Mouse (Mus musculus) ovary, postnatal 14 days (tissue): ENCODE data around the gene Serpinb9b.

Source experiments
- DNase-seq: peaks from one replicate; pipeline ENCODE4 v3.0.0; 2022; ENCODE audit warnings: low spot score

Gene Serpinb9b

GRCm38 (mm10) chr13:33047234-33047633, 20.0 kb downstream of the Serpinb9b start:
- no peak for DNase-seq

GRCm38 (mm10) chr13:33048187-33048586, 21.0 kb downstream of the Serpinb9b start:
- DNase-seq: no peak

DNA sequence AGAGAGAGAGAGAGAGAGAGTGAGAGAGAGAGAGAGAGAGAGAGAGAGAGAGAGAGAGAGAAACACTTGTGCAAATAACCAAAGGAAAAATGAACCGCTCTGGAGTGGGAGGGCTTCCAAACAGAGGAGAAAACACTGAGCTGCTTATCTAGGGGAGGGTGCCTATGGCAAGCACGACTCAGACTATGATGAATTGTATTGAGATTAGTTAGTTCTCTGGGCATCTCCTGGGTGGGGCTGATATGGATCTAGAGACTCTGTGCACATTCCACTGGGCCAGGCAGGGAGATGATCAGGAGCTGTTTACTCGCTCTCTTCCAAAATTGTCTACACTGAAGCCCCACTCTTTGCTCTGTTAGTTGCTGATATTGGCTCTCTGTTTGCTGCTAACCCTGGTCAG, 24.5 kb downstream of the Serpinb9b start:
- DNase-seq: no peak

GRCm38 (mm10) chr13:33063048-33063447, 35.8 kb downstream of the Serpinb9b start:
- DNase-seq: no peak

DNA sequence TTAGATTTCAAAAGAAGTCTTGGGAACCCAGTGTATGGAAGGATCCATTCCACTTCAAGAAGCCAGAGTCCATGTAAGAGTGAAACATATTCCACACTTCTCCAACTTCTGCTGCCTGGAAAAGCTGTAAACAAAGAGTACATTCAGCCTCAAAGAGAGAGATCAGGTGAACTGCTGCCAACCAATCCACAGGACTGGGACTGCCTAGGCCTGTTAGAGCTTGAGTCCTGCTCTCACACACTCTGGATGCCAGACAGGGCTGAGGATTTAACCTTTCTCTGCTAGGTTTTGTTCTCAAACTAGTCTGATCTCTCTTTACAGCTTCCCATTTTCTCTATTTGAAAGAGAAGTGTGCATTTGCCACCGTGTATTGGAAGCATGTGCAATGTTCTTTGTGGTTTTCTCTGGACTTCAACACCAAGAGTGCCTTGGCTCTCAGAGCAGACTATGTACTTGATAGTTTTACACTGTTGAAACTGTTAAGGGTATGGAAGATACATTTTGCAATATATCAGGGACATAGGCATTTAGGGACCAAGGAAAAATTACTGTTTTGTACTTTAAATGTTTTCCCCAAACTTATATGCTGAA, 40.3 kb downstream of the Serpinb9b start:
- DNase-seq: no peak

GRCm38 (mm10) chr13:33068164-33068563, 40.9 kb downstream of the Serpinb9b start:
- DNase-seq: no peak

- DNase-seq: no peak
These were observed 44.6 kb downstream of the Serpinb9b start for GRCm38 (mm10) chr13:33071776-33072175.

GRCm38 (mm10) chr13:33074029-33074428, 46.8 kb downstream of the Serpinb9b start:
- DNase-seq: no peak

DNA sequence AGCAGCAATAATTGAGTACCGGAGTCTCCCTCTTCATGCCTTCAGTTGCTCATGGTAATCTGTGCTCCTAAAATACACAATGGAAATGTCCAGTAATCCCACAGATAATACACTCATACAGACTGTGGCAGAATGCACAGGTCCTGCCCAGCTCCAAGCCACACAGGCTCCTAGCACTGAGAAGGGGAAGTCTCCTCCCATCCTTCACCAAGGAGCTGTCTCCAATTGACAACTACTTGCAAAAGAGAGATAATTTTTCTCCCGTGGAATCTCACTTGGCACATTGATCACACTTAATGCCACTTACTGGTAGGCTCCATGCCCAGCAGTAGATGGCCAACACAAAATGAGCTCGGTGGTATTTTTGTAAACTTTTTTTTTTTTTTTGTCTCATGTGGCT, 49.0 kb downstream of the Serpinb9b start:
- DNase-seq: no peak

DNA sequence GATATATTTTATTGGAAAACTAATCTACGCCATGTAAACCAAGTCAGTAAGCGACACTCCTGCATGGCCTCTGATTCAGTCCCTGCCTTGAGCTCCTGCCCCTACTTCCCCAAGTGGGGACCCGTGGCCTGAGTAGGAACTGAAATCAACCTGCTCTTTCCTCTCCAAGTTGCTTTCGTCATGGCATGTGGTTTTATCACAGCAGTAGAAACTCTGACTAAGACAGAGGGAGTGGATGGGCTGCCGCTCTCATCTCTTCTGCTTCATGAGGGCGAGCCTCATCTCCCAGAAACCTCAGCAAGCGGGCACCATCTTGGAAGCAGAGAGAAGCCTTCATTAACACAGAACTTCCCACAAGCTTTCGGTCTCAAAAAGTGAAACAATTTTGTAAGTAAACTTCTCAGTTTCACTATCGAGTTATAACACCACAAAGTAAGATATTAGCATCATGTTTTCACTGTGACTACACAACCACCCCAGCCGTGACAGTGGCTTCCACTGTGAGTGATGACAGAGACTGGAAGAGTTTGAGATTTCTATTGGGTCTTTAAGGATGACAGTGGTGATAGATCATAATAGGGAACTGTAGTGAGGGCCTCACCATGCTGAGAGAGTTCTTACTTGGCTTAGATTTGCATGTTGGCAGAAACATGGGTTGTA, 49.9 kb downstream of the Serpinb9b start:
- no peak for DNase-seq

DNA sequence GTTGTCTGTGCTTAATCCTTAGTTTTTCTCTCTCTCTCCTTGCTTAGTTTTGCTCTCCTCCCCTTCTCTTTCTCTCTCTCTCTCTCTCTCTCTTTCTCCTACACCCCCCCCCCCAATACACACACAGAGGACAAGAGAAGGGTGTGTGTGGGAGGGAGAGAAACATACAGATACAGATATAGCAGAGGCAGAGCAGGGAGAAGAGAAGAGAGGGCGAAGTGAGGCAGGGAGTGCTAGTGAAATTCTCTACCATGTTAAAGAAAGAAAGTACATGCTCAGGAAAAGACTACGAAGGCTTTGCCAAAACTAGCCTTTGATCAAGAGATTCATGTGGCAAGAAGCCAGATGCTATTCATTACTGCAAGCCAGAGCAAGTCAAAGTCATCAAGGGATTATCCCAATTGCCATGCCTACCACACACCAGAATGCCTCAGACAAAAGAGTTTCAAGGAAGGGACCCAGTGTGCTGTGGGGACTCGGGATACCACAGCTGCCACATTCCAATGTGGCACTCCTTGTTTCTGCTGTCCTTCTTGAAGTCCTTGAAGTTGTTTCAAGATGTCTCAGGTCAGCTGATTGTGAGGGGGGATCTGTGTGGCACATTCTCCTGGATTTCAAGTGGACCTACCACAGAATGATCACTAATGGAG, 51.0 kb downstream of the Serpinb9b start, which contains the start of gene Serpinb1b:
Gene Serpinb1b (plus strand): TSS at position 520 of the 650 bp plus-strand sequence.
- no peak for DNase-seq

DNA sequence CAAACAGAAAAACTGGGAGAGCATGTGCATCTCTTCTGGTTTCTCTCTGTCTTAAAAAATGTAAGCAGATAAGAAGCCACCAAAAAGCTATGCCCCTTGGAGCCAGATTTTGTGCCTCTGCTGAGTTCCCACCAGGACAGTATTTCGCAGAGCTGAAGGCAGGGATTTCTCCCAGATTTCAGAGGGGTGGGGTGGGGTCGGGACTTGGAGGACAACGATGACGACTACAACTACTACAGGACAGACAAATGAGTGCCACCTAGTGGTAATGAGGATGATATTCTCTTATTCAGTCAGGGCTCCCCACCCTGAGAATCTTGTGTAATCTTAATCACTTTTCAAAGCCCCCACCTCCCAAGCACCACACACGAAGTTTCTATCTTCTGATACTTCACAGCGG, 52.2 kb downstream of the Serpinb9b start:
- DNase-seq: no peak

DNA sequence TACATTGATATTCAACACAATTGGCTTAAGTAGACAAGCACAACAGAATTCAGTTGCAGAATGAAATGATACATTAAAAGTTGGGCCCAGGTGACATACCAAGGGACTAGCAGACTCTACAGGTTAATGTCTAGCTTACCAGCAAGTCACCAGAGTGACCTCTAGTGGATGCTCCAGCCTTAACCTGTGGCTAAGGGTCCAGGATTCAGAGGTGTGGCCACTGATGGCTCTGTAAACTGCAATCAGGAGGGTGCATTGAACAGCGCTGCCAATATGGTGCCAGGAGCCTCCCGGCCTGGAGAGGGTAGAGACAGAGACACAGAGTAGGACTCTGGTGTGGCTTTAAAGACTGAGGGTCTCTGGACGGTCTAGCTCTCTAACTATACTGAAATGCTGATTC, 53.1 kb downstream of the Serpinb9b start:
- DNase-seq: no peak

DNA sequence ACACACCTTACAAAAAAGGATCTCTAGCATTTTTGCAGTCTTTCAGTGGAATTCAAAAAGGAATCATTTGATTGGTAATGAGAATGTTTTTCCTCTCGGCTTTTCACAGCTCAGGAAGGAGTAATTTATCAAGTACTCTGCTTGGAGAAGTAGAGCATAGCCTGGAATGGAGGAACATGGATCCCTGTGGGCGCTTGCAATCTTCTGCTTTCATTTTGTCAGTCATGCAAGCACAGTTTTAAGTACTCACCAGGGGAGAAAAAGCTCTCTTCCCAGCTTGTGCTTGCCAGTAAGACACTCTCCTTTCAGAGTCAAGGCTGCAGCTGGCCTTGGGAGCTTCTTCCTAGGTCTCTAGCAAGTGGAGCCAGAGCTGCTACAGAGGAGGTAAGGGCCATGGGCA, 56.6 kb downstream of the Serpinb9b start:
- DNase-seq: no peak

DNA sequence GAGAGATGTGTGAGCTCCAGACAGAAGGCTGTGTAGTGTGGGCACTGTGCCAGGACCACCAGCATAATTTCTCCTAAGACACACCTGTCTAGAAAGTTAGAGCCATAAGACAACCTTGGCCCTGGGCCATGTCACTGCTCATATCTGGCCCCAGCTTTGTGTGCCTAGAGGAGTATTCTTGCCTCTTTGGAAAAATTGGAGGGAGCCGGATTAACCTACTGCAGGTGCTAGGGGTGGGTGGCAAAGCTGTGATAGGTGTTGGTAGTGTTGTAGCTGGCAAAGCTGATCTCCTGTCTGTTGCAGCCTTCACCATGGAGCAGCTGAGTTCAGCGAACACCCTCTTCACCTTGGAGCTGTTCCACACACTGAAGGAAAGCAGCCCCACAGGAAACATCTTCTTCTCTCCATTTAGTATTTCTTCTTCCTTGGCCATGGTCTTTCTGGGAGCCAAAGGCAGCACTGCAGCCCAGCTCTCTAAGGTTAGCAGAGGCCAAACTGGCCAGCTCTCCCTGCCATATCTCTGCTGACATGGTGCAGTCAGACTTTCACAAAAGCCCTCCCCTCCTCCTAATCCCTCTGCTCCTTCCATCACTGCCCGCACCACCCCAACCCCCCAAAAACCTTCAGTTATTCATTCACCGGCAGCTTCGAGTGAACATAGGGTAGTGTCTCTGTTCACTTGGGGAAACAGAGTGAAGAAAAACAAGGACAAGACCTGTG, 57.9 kb downstream of the Serpinb9b start:
- DNase-seq: no peak

- no peak for DNase-seq
These were observed 58.6 kb downstream of the Serpinb9b start for GRCm38 (mm10) chr13:33085695-33086432.

DNA sequence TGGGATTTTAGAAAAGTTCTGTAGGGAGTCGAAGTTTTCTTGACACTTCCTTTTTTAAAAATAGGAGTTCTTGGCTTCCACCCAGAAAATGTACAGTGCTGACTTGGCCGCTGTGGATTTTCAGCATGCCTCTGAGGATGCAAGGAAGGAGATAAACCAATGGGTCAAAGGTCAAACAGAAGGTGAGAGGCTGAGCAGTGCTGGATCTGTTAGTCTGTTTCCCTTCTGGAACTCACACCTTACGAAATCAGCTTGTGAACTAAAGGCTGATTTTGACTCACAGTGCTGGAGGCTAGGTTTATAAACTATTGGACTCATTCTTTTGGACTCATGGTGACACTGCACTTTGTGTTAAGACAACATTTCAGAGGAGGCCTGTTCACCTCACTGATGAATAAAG, 62.4 kb downstream of the Serpinb9b start:
- DNase-seq: no peak

- no peak for DNase-seq
These were observed 63.3 kb downstream of the Serpinb9b start for GRCm38 (mm10) chr13:33090546-33090945.

DNA sequence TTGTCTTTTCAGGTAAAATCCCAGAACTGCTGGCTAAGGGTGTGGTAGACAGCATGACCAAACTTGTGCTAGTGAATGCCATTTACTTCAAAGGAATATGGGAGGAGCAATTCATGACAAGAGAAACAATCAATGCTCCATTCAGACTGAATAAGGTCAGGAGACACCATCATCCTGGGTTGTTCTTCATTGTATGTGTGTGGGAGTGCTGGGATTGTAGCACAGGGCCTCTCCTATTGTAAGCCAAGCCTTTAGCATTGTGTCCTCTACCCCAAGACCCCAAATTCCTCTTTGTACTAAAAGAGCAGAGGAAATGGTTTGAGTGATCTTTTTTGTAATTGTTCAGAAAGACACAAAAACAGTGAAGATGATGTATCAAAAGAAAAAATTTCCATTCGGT, 64.1 kb downstream of the Serpinb9b start:
- no peak for DNase-seq
